Mouse (Mus musculus): ENCODE measurements around the gene Hist1h2bp. TPM values are rescaled to one million over a fixed set of nuclear protein-coding genes. Genes with fewer than 3 reads are reported as not detected.
"Not testable (repeated sequence)": the region's sequence is repeated elsewhere in the genome, so short reads cannot be mapped to it uniquely, and the experiment has no call there.

The Hist1h2bp gene
- polyA plus RNA-seq, 1 experiment from 2014 or later: 3.3 TPM

GRCm38 (mm10) chr13:21830344-21830743 lies 43.1 kb downstream of the Hist1h2bp start:
- no peak for ATAC-seq (ENCODE audit: low FRiP score, low read depth)
- Histone ChIP-seq H3K9me3 (no peaks in the 10 kb centered on the region), H3K4me1 (no peaks in the 10 kb centered on the region), H3K9ac (no peak overlapping the region), H3K4me2 (replicated peaks) (peak overlapping the region; percentile 25; the same call in 1 of the 2 replicates), H3K27me3 (no peaks in the 10 kb centered on the region), H3K36me3 (no peaks in the 10 kb centered on the region), H3K27ac (peak overlapping the region; percentile 52; the same call in 1 of the 2 replicates), H3K4me3 (no peak overlapping the region)
- 84% methylated on average over 10 of the region's 10 CpGs for WGBS

- ATAC-seq (ENCODE audit: low FRiP score, low read depth): peak; percentile 85
- not testable (repeated sequence) for H3K4me1 ChIP-seq, H3K9me3 ChIP-seq, H3K36me3 ChIP-seq, H3K9ac ChIP-seq, H3K27me3 ChIP-seq
- Histone ChIP-seq H3K27ac (peak within 1 kb of the TSS; percentile 63; the same call in 1 of the 2 replicates), H3K4me3 (peak within 1 kb of the TSS; percentile 28), H3K4me2 (replicated peaks) (peak within 1 kb of the TSS; percentile 55)
- under 1% methylated on average over 25 of the region's 58 CpGs for WGBS
These were observed 44.4 kb downstream of the Hist1h2bp start, which contains the start of gene Hist1h4n for GRCm38 (mm10) chr13:21831418-21832394. Gene Hist1h4n, minus strand, starts transcription at chr13:21832196.

GRCm38 (mm10) chr13:21833461-21833860 lies 46.2 kb downstream of the Hist1h2bp start, which contains the start of the genes Hist1h2ap and Hist1h2br:
Gene Hist1h2ap, minus strand, starts transcription at chr13:21833507.
Gene Hist1h2br, plus strand, starts transcription at chr13:21833743.
- H3K9me3 ChIP-seq; H3K9ac ChIP-seq; H3K27me3 ChIP-seq; H3K4me2 ChIP-seq (replicated peaks); H3K27ac ChIP-seq; H3K4me1 ChIP-seq; H3K4me3 ChIP-seq; H3K36me3 ChIP-seq: not testable (repeated sequence)
- WGBS: no CpG with 5 or more reads among the region's 24 CpGs
- peak; percentile 95 for ATAC-seq (ENCODE audit: low FRiP score, low read depth)

Small RNA genes within 50 kb of the gene (microRNA-seq; reads per million reads assigned to microRNA genes)
- not detected for gene Gm19658
- not detected for gene Gm44346
- gene Gm44454: not detected
- not detected for gene Gm44466

Other genes with a start within 250 kb of the Hist1h2bp start
- 0.10 and 0.15 TPM in 2 replicates for gene Olfr1366, start 244.7 kb upstream of the Hist1h2bp start, polyA plus RNA-seq (2015; fragmentation: Nextera tagmentation; extraction: Ambion mirVana)
- 0.05 TPM in 1 of 2 replicates, not detected in the other for gene Olfr1535, start 227.6 kb upstream of the Hist1h2bp start, polyA plus RNA-seq (2015; fragmentation: Nextera tagmentation; extraction: Ambion mirVana)
- gene Olfr1364, start 205.7 kb upstream of the Hist1h2bp start, polyA plus RNA-seq (2015; fragmentation: Nextera tagmentation; extraction: Ambion mirVana): not detected in 2 replicates
- not detected in 2 replicates for gene Olfr1362, start 173.4 kb upstream of the Hist1h2bp start, polyA plus RNA-seq (2015; fragmentation: Nextera tagmentation; extraction: Ambion mirVana)
- not detected in 2 replicates for gene Olfr11, start 144.9 kb upstream of the Hist1h2bp start, polyA plus RNA-seq (2015; fragmentation: Nextera tagmentation; extraction: Ambion mirVana)
- not detected in 2 replicates for gene Olfr1361, start 124.1 kb upstream of the Hist1h2bp start, polyA plus RNA-seq (2015; fragmentation: Nextera tagmentation; extraction: Ambion mirVana)
- not detected in 2 replicates for gene Olfr1360, start 110.1 kb upstream of the Hist1h2bp start, polyA plus RNA-seq (2015; fragmentation: Nextera tagmentation; extraction: Ambion mirVana)
- not detected in 2 replicates for gene Olfr1359, start 89.3 kb upstream of the Hist1h2bp start, polyA plus RNA-seq (2015; fragmentation: Nextera tagmentation; extraction: Ambion mirVana)
- gene Hist1h2bl, start 71.3 kb upstream of the Hist1h2bp start, polyA plus RNA-seq (2015; fragmentation: Nextera tagmentation; extraction: Ambion mirVana): 3.3 and 3.4 TPM in 2 replicates
- gene Hist1h2ai, start 71.0 kb upstream of the Hist1h2bp start, polyA plus RNA-seq (2015; fragmentation: Nextera tagmentation; extraction: Ambion mirVana): 34.6 and 46.9 TPM in 2 replicates
- gene Hist1h3h, start 69.8 kb upstream of the Hist1h2bp start, polyA plus RNA-seq (2015; fragmentation: Nextera tagmentation; extraction: Ambion mirVana): 22.6 and 23.4 TPM in 2 replicates
- gene Hist1h2bm, start 65.4 kb upstream of the Hist1h2bp start, polyA plus RNA-seq (2015; fragmentation: Nextera tagmentation; extraction: Ambion mirVana): 6.1 and 7.8 TPM in 2 replicates
- gene Hist1h4j, start 52.4 kb upstream of the Hist1h2bp start, polyA plus RNA-seq (2015; fragmentation: Nextera tagmentation; extraction: Ambion mirVana): 1.2 and 1.3 TPM in 2 replicates
- gene Hist1h4k, start 37.0 kb upstream of the Hist1h2bp start, polyA plus RNA-seq (2015; fragmentation: Nextera tagmentation; extraction: Ambion mirVana): 4.0 and 8.4 TPM in 2 replicates
- gene Hist1h2ak, start 33.6 kb upstream of the Hist1h2bp start, polyA plus RNA-seq (2015; fragmentation: Nextera tagmentation; extraction: Ambion mirVana): 39.8 and 57.2 TPM in 2 replicates
- 4.4 and 5.9 TPM in 2 replicates for gene Hist1h2bn, start 33.3 kb upstream of the Hist1h2bp start, polyA plus RNA-seq (2015; fragmentation: Nextera tagmentation; extraction: Ambion mirVana)
- gene Hist1h1b, start 6.8 kb upstream of the Hist1h2bp start, polyA plus RNA-seq (2015; fragmentation: Nextera tagmentation; extraction: Ambion mirVana): 25.1 TPM in 2 replicates
- 133 and 146 TPM in 2 replicates for gene Hist1h3i, start 4.1 kb upstream of the Hist1h2bp start, polyA plus RNA-seq (2015; fragmentation: Nextera tagmentation; extraction: Ambion mirVana)
- 6.8 and 17.0 TPM in 2 replicates for gene Hist1h2an, start 243 bp upstream of the Hist1h2bp start, polyA plus RNA-seq (2015; fragmentation: Nextera tagmentation; extraction: Ambion mirVana)
- 33.2 and 35.5 TPM in 2 replicates for gene Hist1h2bq, start 22.7 kb downstream of the Hist1h2bp start, polyA plus RNA-seq (2015; fragmentation: Nextera tagmentation; extraction: Ambion mirVana)
- gene Hist1h2ao, start 23.0 kb downstream of the Hist1h2bp start, polyA plus RNA-seq (2015; fragmentation: Nextera tagmentation; extraction: Ambion mirVana): not detected in 2 replicates
- not detected in 2 replicates for gene Hist1h4m, start 24.3 kb downstream of the Hist1h2bp start, polyA plus RNA-seq (2015; fragmentation: Nextera tagmentation; extraction: Ambion mirVana)
- gene Hist1h4n, start 44.7 kb downstream of the Hist1h2bp start, polyA plus RNA-seq (2015; fragmentation: Nextera tagmentation; extraction: Ambion mirVana): 20.5 and 21.8 TPM in 2 replicates
- 3,649 and 3,737 TPM in 2 replicates for gene Hist1h2ap, start 46.0 kb downstream of the Hist1h2bp start, polyA plus RNA-seq (2015; fragmentation: Nextera tagmentation; extraction: Ambion mirVana)
- 34.8 and 36.3 TPM in 2 replicates for gene Hist1h2br, start 46.3 kb downstream of the Hist1h2bp start, polyA plus RNA-seq (2015; fragmentation: Nextera tagmentation; extraction: Ambion mirVana)
- gene Zfp184, start 157.6 kb downstream of the Hist1h2bp start, polyA plus RNA-seq (2015; fragmentation: Nextera tagmentation; extraction: Ambion mirVana): 18.3 and 20.2 TPM in 2 replicates
- 0.37 and 0.38 TPM in 2 replicates for gene Pom121l2, start 193.7 kb downstream of the Hist1h2bp start, polyA plus RNA-seq (2015; fragmentation: Nextera tagmentation; extraction: Ambion mirVana)
- gene Prss16, start 222.3 kb downstream of the Hist1h2bp start, polyA plus RNA-seq (2015; fragmentation: Nextera tagmentation; extraction: Ambion mirVana): 0.98 and 1.1 TPM in 2 replicates
- 8.8 and 11.8 TPM in 2 replicates for gene Hist1h2ah, start 248.1 kb downstream of the Hist1h2bp start, polyA plus RNA-seq (2015; fragmentation: Nextera tagmentation; extraction: Ambion mirVana)
- 14.4 and 16.2 TPM in 2 replicates for gene Hist1h2bk, start 248.4 kb downstream of the Hist1h2bp start, polyA plus RNA-seq (2015; fragmentation: Nextera tagmentation; extraction: Ambion mirVana)